ENCODE assay signal across 14 mouse cellular contexts in genomic region chr4:40486546-40486945, GRCm38 (mm10). TPM values are rescaled to one million over a fixed set of nuclear protein-coding genes. Genes with fewer than 3 reads are reported as not detected.
"Had no signal": no experiment of that assay in that cellular context is flagged by ENCODE, and none has a peak within 500 bp of the region (broad histone marks: within the 10 kb centered on the region; RNA-seq: fewer than 3 reads in every experiment).

No protein-coding gene starts in this region.

- H3K27ac ChIP-seq: intestine, embryonic 15.5 days; limb, embryonic 12.5 days; liver, embryonic 14.5 days; midbrain, embryonic 12.5 days; neural tube, embryonic 13.5 days had no signal

- H3K4me3 ChIP-seq: intestine, embryonic 15.5 days; limb, embryonic 12.5 days; midbrain, embryonic 12.5 days; neural tube, embryonic 13.5 days had no signal

- DNase-seq: kidney, adult 18-20 months; kidney, postnatal 10 days; kidney, postnatal 4 days; liver; lung, adult 18-20 months; spleen, adult 18-20 months; thymus, adult 18-20 months; thymus, postnatal 14 days had no signal

RNA-seq across cellular contexts. Expression of gene Tmem215, which starts 14.6 kb away (rescaled TPM):
- total RNA-seq: megakaryocyte-erythroid progenitor cell, adult 5-6 weeks had no signal
